Mouse (Mus musculus): ENCODE measurements around the gene Plpp3. TPM values are rescaled to one million over a fixed set of nuclear protein-coding genes. Genes with fewer than 3 reads are reported as not detected.

Plpp3 gene
- polyA plus RNA-seq, 1 experiment from 2014 or later: 51.1 TPM

GRCm38 (mm10) chr4:105113042-105113441 lies 44.1 kb upstream of the Plpp3 start:
- Histone ChIP-seq H3K4me3 (ENCODE audit: low read depth, low read length) (no peak overlapping the region), H3K4me1 (ENCODE audit: control insufficient read depth, insufficient read depth, low read length) (peaks cover 5% of the 10 kb centered on the region; the same call in 1 of the 2 replicates)
- ATAC-seq (ENCODE audit: insufficient number of reproducible peaks, insufficient read depth, low FRiP score, low read depth): no peak

GRCm38 (mm10) chr4:105113468-105113867 lies 43.7 kb upstream of the Plpp3 start:
- no peak overlapping the region for H3K4me2 ChIP-seq (replicated peaks; ENCODE audit: low read depth, low read length)

More at GRCm38 (mm10) chr4:105113042-105113441, 44.1 kb upstream of the Plpp3 start:
- Histone ChIP-seq H3K4me2 (replicated peaks; ENCODE audit: low read depth, low read length) (no peak overlapping the region), H3K27ac (ENCODE audit: low read length) (no peak overlapping the region), H3K9ac (replicated peaks; ENCODE audit: low read depth, low read length) (no peak overlapping the region), H3K36me3 (ENCODE audit: control insufficient read depth, insufficient read depth, low read length) (no peaks in the 10 kb centered on the region), H3K27me3 (ENCODE audit: control insufficient read depth, insufficient read depth, low read length) (peaks cover 3% of the 10 kb centered on the region; the same call in 1 of the 2 replicates), H3K9me3 (ENCODE audit: control insufficient read depth, low read depth, low read length) (no peaks in the 10 kb centered on the region)
- 71% methylated on average over 5 of the region's 5 CpGs for WGBS

GRCm38 (mm10) chr4:105121081-105121480 lies 36.1 kb upstream of the Plpp3 start:
- Histone ChIP-seq H3K27me3 (ENCODE audit: control insufficient read depth, insufficient read depth, low read length) (no peaks in the 10 kb centered on the region), H3K4me2 (replicated peaks; ENCODE audit: low read depth, low read length) (no peak overlapping the region), H3K27ac (ENCODE audit: low read length) (no peak overlapping the region), H3K4me1 (ENCODE audit: control insufficient read depth, insufficient read depth, low read length) (no peaks in the 10 kb centered on the region), H3K4me3 (ENCODE audit: low read depth, low read length) (no peak overlapping the region), H3K36me3 (ENCODE audit: control insufficient read depth, insufficient read depth, low read length) (no peaks in the 10 kb centered on the region), H3K9me3 (ENCODE audit: control insufficient read depth, low read depth, low read length) (no peaks in the 10 kb centered on the region), H3K9ac (replicated peaks; ENCODE audit: low read depth, low read length) (no peak overlapping the region)
- WGBS: 84% methylated on average over 6 of the region's 6 CpGs
- ATAC-seq (ENCODE audit: insufficient number of reproducible peaks, insufficient read depth, low FRiP score, low read depth): no peak

More at GRCm38 (mm10) chr4:105113468-105113867, 43.7 kb upstream of the Plpp3 start:
- no peak for ATAC-seq (ENCODE audit: insufficient number of reproducible peaks, insufficient read depth, low FRiP score, low read depth)
- H3K27ac ChIP-seq (ENCODE audit: low read length): no peak overlapping the region
- no peak overlapping the region for H3K9ac ChIP-seq (replicated peaks; ENCODE audit: low read depth, low read length)
- no peaks in the 10 kb centered on the region for H3K36me3 ChIP-seq (ENCODE audit: control insufficient read depth, insufficient read depth, low read length)
- WGBS: 81% methylated on average over 3 of the region's 3 CpGs
- peaks cover 3% of the 10 kb centered on the region; the same call in 1 of the 2 replicates for H3K27me3 ChIP-seq (ENCODE audit: control insufficient read depth, insufficient read depth, low read length)
- H3K4me1 ChIP-seq (ENCODE audit: control insufficient read depth, insufficient read depth, low read length): peaks cover 5% of the 10 kb centered on the region; the same call in 1 of the 2 replicates
- no peak overlapping the region for H3K4me3 ChIP-seq (ENCODE audit: low read depth, low read length)
- H3K9me3 ChIP-seq (ENCODE audit: control insufficient read depth, low read depth, low read length): no peaks in the 10 kb centered on the region

GRCm38 (mm10) chr4:105122429-105122828 lies 34.7 kb upstream of the Plpp3 start:
- no peak for ATAC-seq (ENCODE audit: insufficient number of reproducible peaks, insufficient read depth, low FRiP score, low read depth)
- no peak overlapping the region for H3K4me2 ChIP-seq (replicated peaks; ENCODE audit: low read depth, low read length)
- H3K36me3 ChIP-seq (ENCODE audit: control insufficient read depth, insufficient read depth, low read length): no peaks in the 10 kb centered on the region
- no peaks in the 10 kb centered on the region for H3K27me3 ChIP-seq (ENCODE audit: control insufficient read depth, insufficient read depth, low read length)
- H3K4me3 ChIP-seq (ENCODE audit: low read depth, low read length): no peak overlapping the region
- H3K9ac ChIP-seq (replicated peaks; ENCODE audit: low read depth, low read length): no peak overlapping the region
- no peak overlapping the region for H3K27ac ChIP-seq (ENCODE audit: low read length)
- WGBS: 51% methylated on average over 8 of the region's 8 CpGs
- no peaks in the 10 kb centered on the region for H3K4me1 ChIP-seq (ENCODE audit: control insufficient read depth, insufficient read depth, low read length)
- H3K9me3 ChIP-seq (ENCODE audit: control insufficient read depth, low read depth, low read length): no peaks in the 10 kb centered on the region

GRCm38 (mm10) chr4:105129212-105129611 lies 27.9 kb upstream of the Plpp3 start:
- no peaks in the 10 kb centered on the region for H3K9me3 ChIP-seq (ENCODE audit: control insufficient read depth, low read depth, low read length)
- no peaks in the 10 kb centered on the region for H3K4me1 ChIP-seq (ENCODE audit: control insufficient read depth, insufficient read depth, low read length)
- no peaks in the 10 kb centered on the region for H3K27me3 ChIP-seq (ENCODE audit: control insufficient read depth, insufficient read depth, low read length)
- H3K27ac ChIP-seq (ENCODE audit: low read length): no peak overlapping the region
- ATAC-seq (ENCODE audit: insufficient number of reproducible peaks, insufficient read depth, low FRiP score, low read depth): no peak
- no peak overlapping the region for H3K9ac ChIP-seq (replicated peaks; ENCODE audit: low read depth, low read length)
- WGBS: 41% methylated on average over 7 of the region's 7 CpGs
- no peak overlapping the region for H3K4me2 ChIP-seq (replicated peaks; ENCODE audit: low read depth, low read length)
- H3K4me3 ChIP-seq (ENCODE audit: low read depth, low read length): no peak overlapping the region
- H3K36me3 ChIP-seq (ENCODE audit: control insufficient read depth, insufficient read depth, low read length): no peaks in the 10 kb centered on the region

GRCm38 (mm10) chr4:105131756-105132314 lies 25.3 kb upstream of the Plpp3 start:
- Histone ChIP-seq H3K9ac (replicated peaks; ENCODE audit: low read depth, low read length) (no peak overlapping the region), H3K36me3 (ENCODE audit: control insufficient read depth, insufficient read depth, low read length) (no peaks in the 10 kb centered on the region), H3K27me3 (ENCODE audit: control insufficient read depth, insufficient read depth, low read length) (no peaks in the 10 kb centered on the region), H3K4me3 (ENCODE audit: low read depth, low read length) (no peak overlapping the region), H3K4me1 (ENCODE audit: control insufficient read depth, insufficient read depth, low read length) (no peaks in the 10 kb centered on the region), H3K9me3 (ENCODE audit: control insufficient read depth, low read depth, low read length) (no peaks in the 10 kb centered on the region), H3K27ac (ENCODE audit: low read length) (no peak overlapping the region), H3K4me2 (replicated peaks; ENCODE audit: low read depth, low read length) (no peak overlapping the region)
- 78% methylated on average over 9 of the region's 9 CpGs for WGBS
- no peak for ATAC-seq (ENCODE audit: insufficient number of reproducible peaks, insufficient read depth, low FRiP score, low read depth)

- 81% methylated on average over 4 of the region's 4 CpGs for WGBS
- Histone ChIP-seq H3K27me3 (ENCODE audit: control insufficient read depth, insufficient read depth, low read length) (no peaks in the 10 kb centered on the region), H3K27ac (ENCODE audit: low read length) (no peak overlapping the region), H3K4me1 (ENCODE audit: control insufficient read depth, insufficient read depth, low read length) (no peaks in the 10 kb centered on the region), H3K4me3 (ENCODE audit: low read depth, low read length) (no peak overlapping the region), H3K9me3 (ENCODE audit: control insufficient read depth, low read depth, low read length) (no peaks in the 10 kb centered on the region), H3K4me2 (replicated peaks; ENCODE audit: low read depth, low read length) (no peak overlapping the region), H3K36me3 (ENCODE audit: control insufficient read depth, insufficient read depth, low read length) (no peaks in the 10 kb centered on the region), H3K9ac (replicated peaks; ENCODE audit: low read depth, low read length) (no peak overlapping the region)
- no peak for ATAC-seq (ENCODE audit: insufficient number of reproducible peaks, insufficient read depth, low FRiP score, low read depth)
Observed at GRCm38 (mm10) chr4:105133350-105134050, 23.6 kb upstream of the Plpp3 start.

GRCm38 (mm10) chr4:105149492-105149891 lies 7.7 kb upstream of the Plpp3 start:
- H3K9ac ChIP-seq (replicated peaks; ENCODE audit: low read depth, low read length): no peak overlapping the region
- H3K4me1 ChIP-seq (ENCODE audit: control insufficient read depth, insufficient read depth, low read length): no peaks in the 10 kb centered on the region
- WGBS: 79% methylated on average over 7 of the region's 7 CpGs
- H3K36me3 ChIP-seq (ENCODE audit: control insufficient read depth, insufficient read depth, low read length): no peaks in the 10 kb centered on the region
- no peaks in the 10 kb centered on the region for H3K9me3 ChIP-seq (ENCODE audit: control insufficient read depth, low read depth, low read length)
- H3K27me3 ChIP-seq (ENCODE audit: control insufficient read depth, insufficient read depth, low read length): no peaks in the 10 kb centered on the region
- no peak overlapping the region for H3K27ac ChIP-seq (ENCODE audit: low read length)
- H3K4me2 ChIP-seq (replicated peaks; ENCODE audit: low read depth, low read length): no peak overlapping the region
- ATAC-seq (ENCODE audit: insufficient number of reproducible peaks, insufficient read depth, low FRiP score, low read depth): no peak
- H3K4me3 ChIP-seq (ENCODE audit: low read depth, low read length): no peak overlapping the region
